Mouse (Mus musculus) lung, adult 2 months (tissue): ENCODE measurements at regions not wholly inside any gene's neighbourhood (a gene's known extent, or its start where the extent isn't known, plus 50 kb on each side); places are given as distances from the start of the nearest gene placed in this dataset.

Experiments
- CTCF ChIP-seq: fragments of 200-500 bp; IDR thresholded peaks from 2 replicates; pipeline ENCODE4 v1.5.1; 2011; ENCODE audit warnings: mild to moderate bottlenecking, low read length, control low read depth; ENCODE audit not compliant: insufficient read depth
- POLR2A ChIP-seq: fragments of 200-500 bp; IDR thresholded peaks from 2 replicates; pipeline ENCODE4 v1.6.1; 2011; ENCODE audit warnings: low read depth, mild to moderate bottlenecking, control low read depth, low read length, borderline replicate concordance; ENCODE audit errors: extremely low read depth

GRCm38 (mm10) chr15:61473900-61474299, 551.1 kb upstream of the A1bg start:
- TF ChIP-seq CTCF (no peak), POLR2A (no peak)
